Mouse (Mus musculus): Measurements from ENCODE around the gene Obp2a.
"Not testable (repeated sequence)": the region's sequence is repeated elsewhere in the genome, so short reads cannot be mapped to it uniquely, and the experiment has no call there.

Obp2a gene

GRCm38 (mm10) chr2:25699743-25700142, at the start of gene Obp2a:
Gene Obp2a, plus strand, starts transcription at chr2:25700043.
- not testable (repeated sequence) for DNase-seq

GRCm38 (mm10) chr2:25652902-25653301, 46.9 kb upstream of the Obp2a start, which contains the start of gene Lcn8:
Gene Lcn8, plus strand, starts transcription at chr2:25653120.
- no peak for DNase-seq

- DNase-seq: no peak
Observed at GRCm38 (mm10) chr2:25654502-25654901, 45.3 kb upstream of the Obp2a start.

GRCm38 (mm10) chr2:25656691-25657090, 43.2 kb upstream of the Obp2a start:
- peak; percentile 7 to 13 for DNase-seq

GRCm38 (mm10) chr2:25657246-25657645, 42.6 kb upstream of the Obp2a start:
- peak; percentile 46 for DNase-seq

- no peak for DNase-seq
Observed at GRCm38 (mm10) chr2:25657652-25658051, 42.2 kb upstream of the Obp2a start, which contains the start of gene Lcn5. Gene Lcn5, plus strand, starts transcription at chr2:25657952.

GRCm38 (mm10) chr2:25660279-25660678, 39.6 kb upstream of the Obp2a start:
- no peak for DNase-seq

GRCm38 (mm10) chr2:25661245-25661970, 38.4 kb upstream of the Obp2a start:
- DNase-seq: no peak

- peak; percentile 48 to 58 for DNase-seq
Observed at GRCm38 (mm10) chr2:25663511-25663910, 36.3 kb upstream of the Obp2a start.

- no peak for DNase-seq
Observed at GRCm38 (mm10) chr2:25664125-25664524, 35.7 kb upstream of the Obp2a start.

GRCm38 (mm10) chr2:25666516-25666915, 33.3 kb upstream of the Obp2a start:
- DNase-seq: no peak

GRCm38 (mm10) chr2:25676486-25676885, 23.4 kb upstream of the Obp2a start, which contains the start of gene Lcn6:
Gene Lcn6, plus strand, starts transcription at chr2:25676786.
- no peak for DNase-seq

- no peak for DNase-seq
Observed at GRCm38 (mm10) chr2:25679559-25679958, 20.3 kb upstream of the Obp2a start.

GRCm38 (mm10) chr2:25682426-25682825, 17.4 kb upstream of the Obp2a start, which contains the start of gene Lcn10:
Gene Lcn10, plus strand, starts transcription at chr2:25682726.
- DNase-seq: no peak

GRCm38 (mm10) chr2:25686941-25687340, 12.9 kb upstream of the Obp2a start:
- no peak for DNase-seq

- DNase-seq: peak; percentile 66 to 69
Observed at GRCm38 (mm10) chr2:25694605-25695004, 5.2 kb upstream of the Obp2a start.

- no peak for DNase-seq
Observed at GRCm38 (mm10) chr2:25696951-25697350, 2.9 kb upstream of the Obp2a start.

- no peak for DNase-seq
Observed at GRCm38 (mm10) chr2:25698696-25699095, 1.1 kb upstream of the Obp2a start.

GRCm38 (mm10) chr2:25701001-25701400, 1.2 kb downstream of the Obp2a start:
- DNase-seq: no peak

GRCm38 (mm10) chr2:25703706-25704105, 3.9 kb downstream of the Obp2a start:
- DNase-seq: no peak

- DNase-seq: peak; percentile 84 to 92
Observed at GRCm38 (mm10) chr2:25706643-25707481, 7.0 kb downstream of the Obp2a start, which contains the start of gene Bmyc. Gene Bmyc, plus strand, starts transcription at chr2:25706739.

- peak; percentile 47 to 57 for DNase-seq
Observed at GRCm38 (mm10) chr2:25708121-25708520, 8.3 kb downstream of the Obp2a start.

GRCm38 (mm10) chr2:25709056-25709455, 9.2 kb downstream of the Obp2a start:
- not testable (repeated sequence) for DNase-seq

- DNase-seq: not testable (repeated sequence)
Observed at GRCm38 (mm10) chr2:25709791-25710190, 9.9 kb downstream of the Obp2a start.

Measured in cerebellum, adult 18-20 months (tissue).